Mouse (Mus musculus) cerebellum, adult 11 months (tissue): ENCODE data around the gene Itga6.

Experiments
- DNase-seq: peaks from one replicate; pipeline ENCODE4 v3.0.0; 2022

Gene Itga6

GRCm38 (mm10) chr2:71865935-71866334 lies 120.5 kb downstream of the Itga6 start:
- DNase-seq = no peak

- no peak for DNase-seq
Observed at GRCm38 (mm10) chr2:71866565-71866964, 121.1 kb downstream of the Itga6 start.

GRCm38 (mm10) chr2:71867019-71867418 lies 121.6 kb downstream of the Itga6 start:
- no peak for DNase-seq

- no peak for DNase-seq
Observed at GRCm38 (mm10) chr2:71867480-71867879, 122.1 kb downstream of the Itga6 start.

GRCm38 (mm10) chr2:71868256-71868655 lies 122.8 kb downstream of the Itga6 start:
- no peak for DNase-seq

- DNase-seq = no peak
Observed at GRCm38 (mm10) chr2:71872141-71872540, 126.7 kb downstream of the Itga6 start.

- peak; percentile 97 for DNase-seq
Observed at GRCm38 (mm10) chr2:71872801-71873443, 127.5 kb downstream of the Itga6 start, which contains the start of gene Pdk1. TSS of gene Pdk1 (plus strand) at chr2:71873224.

GRCm38 (mm10) chr2:71873474-71874322 lies 128.3 kb downstream of the Itga6 start:
- no peak for DNase-seq

GRCm38 (mm10) chr2:71874422-71874821 lies 129.0 kb downstream of the Itga6 start:
- DNase-seq = no peak

GRCm38 (mm10) chr2:71874836-71875235 lies 129.4 kb downstream of the Itga6 start:
- no peak for DNase-seq

- no peak for DNase-seq
Observed at GRCm38 (mm10) chr2:71877865-71878264, 132.4 kb downstream of the Itga6 start.

- DNase-seq = no peak
Observed at GRCm38 (mm10) chr2:71878441-71878840, 133.0 kb downstream of the Itga6 start.

- no peak for DNase-seq
Observed at GRCm38 (mm10) chr2:71878943-71879342, 133.5 kb downstream of the Itga6 start.

GRCm38 (mm10) chr2:71882914-71883651 lies 137.7 kb downstream of the Itga6 start:
- DNase-seq = no peak

- no peak for DNase-seq
Observed at GRCm38 (mm10) chr2:71887269-71887668, 141.9 kb downstream of the Itga6 start.

GRCm38 (mm10) chr2:71888437-71888836 lies 143.0 kb downstream of the Itga6 start:
- DNase-seq = no peak

GRCm38 (mm10) chr2:71891536-71891935 lies 146.1 kb downstream of the Itga6 start:
- no peak for DNase-seq

- no peak for DNase-seq
Observed at GRCm38 (mm10) chr2:71892741-71893349, 147.4 kb downstream of the Itga6 start.

- no peak for DNase-seq
Observed at GRCm38 (mm10) chr2:71895596-71896286, 150.3 kb downstream of the Itga6 start.

- DNase-seq = no peak
Observed at GRCm38 (mm10) chr2:71897420-71897819, 152.0 kb downstream of the Itga6 start.

GRCm38 (mm10) chr2:71898335-71898856 lies 153.0 kb downstream of the Itga6 start:
- DNase-seq = peak; percentile 24

- DNase-seq = no peak
Observed at GRCm38 (mm10) chr2:71899886-71900285, 154.5 kb downstream of the Itga6 start.
